Comparison of ENCODE assay signal across 8 mouse cellular contexts in genomic region chr9:27409733-27410132, GRCm38 (mm10). TPM values are rescaled to one million over a fixed set of nuclear protein-coding genes. Genes with fewer than 3 reads are reported as not detected.
DNase-seq lines count a peak whose midpoint lies in the region; ATAC-seq and TF ChIP-seq lines count a peak whose summit lies in the region.

No protein-coding gene starts in this region.

- no peaks in the 10 kb centered on the region for H3K27me3 ChIP-seq in embryonic facial prominence, embryonic 14.5 days (replicated peaks; ENCODE audit: control insufficient read depth, insufficient read depth, low read length)
- no peaks in the 10 kb centered on the region for H3K27me3 ChIP-seq in intestine, postnatal 0 days (replicated peaks; ENCODE audit: control insufficient read depth, insufficient read depth, low read length)

- TF ChIP-seq CTCF in intestine, postnatal 0 days (IDR thresholded peaks at IDR 0.05; ENCODE audit: low read depth), result peak; percentile 84

- no peak for ATAC-seq in embryonic facial prominence, embryonic 14.5 days (ENCODE audit: low read depth)
- no peak for ATAC-seq in intestine, postnatal 0 days

- peak; percentile 2 for DNase-seq in kidney, adult 11 months
- DNase-seq in kidney, adult 18-20 months, result no peak
- peak; percentile 72 for DNase-seq in adipocyte (ENCODE audit: low spot score)
- DNase-seq in embryonic facial prominence, embryonic 14.5 days (ENCODE audit: low spot score), result peak; percentile 69
- DNase-seq in lung, postnatal 10 days, result peak; percentile 36
- DNase-seq in right cerebral cortex, postnatal 4 days, result peak; percentile 20
- no peak for DNase-seq in T-cell, adult 2 months (ENCODE audit: low spot score)

- no peak overlapping the region for H3K4me3 ChIP-seq in embryonic facial prominence, embryonic 14.5 days (ENCODE audit: low read depth, low read length)
- no peak overlapping the region for H3K4me3 ChIP-seq in intestine, postnatal 0 days (ENCODE audit: low read depth, low read length)

- no peak overlapping the region for H3K9ac ChIP-seq in embryonic facial prominence, embryonic 14.5 days (ENCODE audit: low read depth, low read length)
- H3K9ac ChIP-seq in intestine, postnatal 0 days (ENCODE audit: low read depth, low read length), result no peak overlapping the region

- H3K4me2 ChIP-seq in embryonic facial prominence, embryonic 14.5 days (ENCODE audit: low read depth, low read length), result no peak overlapping the region
- H3K4me2 ChIP-seq in intestine, postnatal 0 days (replicated peaks; ENCODE audit: low read depth), result no peak overlapping the region

- no peaks in the 10 kb centered on the region for H3K9me3 ChIP-seq in embryonic facial prominence, embryonic 14.5 days (ENCODE audit: control insufficient read depth, low read length)
- no peaks in the 10 kb centered on the region for H3K9me3 ChIP-seq in intestine, postnatal 0 days (ENCODE audit: control insufficient read depth)

- H3K4me1 ChIP-seq in embryonic facial prominence, embryonic 14.5 days (ENCODE audit: control insufficient read depth, insufficient read depth, low read length), result no peaks in the 10 kb centered on the region
- H3K4me1 ChIP-seq in intestine, postnatal 0 days (replicated peaks; ENCODE audit: control insufficient read depth, insufficient read depth, low read length), result no peaks in the 10 kb centered on the region

- no peaks in the 10 kb centered on the region for H3K36me3 ChIP-seq in embryonic facial prominence, embryonic 14.5 days (ENCODE audit: control insufficient read depth, insufficient read depth, low read length)
- H3K36me3 ChIP-seq in intestine, postnatal 0 days (ENCODE audit: control insufficient read depth, insufficient read depth), result no peaks in the 10 kb centered on the region

- no peak overlapping the region for H3K27ac ChIP-seq in embryonic facial prominence, embryonic 14.5 days (replicated peaks; ENCODE audit: low read depth, low read length)
- no peak overlapping the region for H3K27ac ChIP-seq in intestine, postnatal 0 days (ENCODE audit: low read depth, low read length)

RNA-seq across cellular contexts. Expression of gene Spata19, which starts 13.1 kb away (rescaled TPM):
- not detected in 2 replicates for polyA plus RNA-seq in embryonic facial prominence, embryonic 14.5 days (2014; fragmentation: Nextera tagmentation; extraction: Ambion mirVana)
- polyA plus RNA-seq in intestine, postnatal 0 days (2015; fragmentation: Nextera tagmentation; extraction: Ambion mirVana), result not detected in 2 replicates

Comparison
In these comparisons a context has a peak if more than half of its experiments do, and no peak if none do; other contexts are left out.
1. DNase-seq: peak in kidney, adult 11 months (single experiment), adipocyte (single experiment), embryonic facial prominence, embryonic 14.5 days (single experiment), lung, postnatal 10 days (single experiment) and right cerebral cortex, postnatal 4 days (single experiment); none in kidney, adult 18-20 months (single experiment) and T-cell, adult 2 months (single experiment).